Mouse (Mus musculus) left cerebral cortex, postnatal 10 days (tissue): ENCODE results near the gene Alpk1. TPM values are rescaled to one million over a fixed set of nuclear protein-coding genes. Genes with fewer than 3 reads are reported as not detected.

Experiments
- DNase-seq, 2 experiments: peaks; one replicate each; pipeline ENCODE4 v3.0.0; 2021 to 2022; ENCODE audit warnings: low spot score in 2 of 2, mixed read lengths in 1 of 2; ENCODE audit errors: extremely low spot score in 1 of 2
- intact Hi-C: fragments of 180-260 bp; cut with DNase I; formaldehyde crosslinking; loops from one replicate; pipeline ENCODE4 v1.15.1; 2025
- total RNA-seq, 2 experiments: library from RNA; stranded (reverse); gene quantifications; 2 replicates each; pipeline ENCODE4 v1.2.3; 2021

The Alpk1 gene
- total RNA-seq, 2 experiments from 2014 or later, result 3.9 to 5.9 TPM

DNA sequence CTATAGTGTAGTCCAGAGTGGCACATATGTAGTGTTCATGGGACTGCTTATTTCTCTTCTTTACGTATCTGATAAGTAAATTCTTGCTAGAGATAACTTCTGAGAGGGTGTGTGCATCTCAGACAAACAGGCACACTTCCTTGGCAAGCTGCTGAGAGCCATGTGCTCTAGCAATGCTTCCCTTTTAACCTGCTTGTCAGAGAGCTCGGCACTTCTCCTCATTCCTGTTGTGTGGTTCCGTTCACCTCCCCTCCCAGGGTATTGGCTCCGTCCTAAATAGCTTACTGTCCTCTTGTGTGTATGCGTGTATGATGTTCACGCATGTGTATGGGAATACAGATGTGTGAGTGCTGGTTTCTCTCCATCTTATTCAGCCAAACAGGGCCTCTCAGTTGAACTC, 23.9 kb downstream of the Alpk1 start:
- no peak for DNase-seq
- intact Hi-C loops, result loop anchor here (5.0 kb wide), 1 partner anchor 124 kb away; the partner anchor contains the start of gene Neurog2

DNA sequence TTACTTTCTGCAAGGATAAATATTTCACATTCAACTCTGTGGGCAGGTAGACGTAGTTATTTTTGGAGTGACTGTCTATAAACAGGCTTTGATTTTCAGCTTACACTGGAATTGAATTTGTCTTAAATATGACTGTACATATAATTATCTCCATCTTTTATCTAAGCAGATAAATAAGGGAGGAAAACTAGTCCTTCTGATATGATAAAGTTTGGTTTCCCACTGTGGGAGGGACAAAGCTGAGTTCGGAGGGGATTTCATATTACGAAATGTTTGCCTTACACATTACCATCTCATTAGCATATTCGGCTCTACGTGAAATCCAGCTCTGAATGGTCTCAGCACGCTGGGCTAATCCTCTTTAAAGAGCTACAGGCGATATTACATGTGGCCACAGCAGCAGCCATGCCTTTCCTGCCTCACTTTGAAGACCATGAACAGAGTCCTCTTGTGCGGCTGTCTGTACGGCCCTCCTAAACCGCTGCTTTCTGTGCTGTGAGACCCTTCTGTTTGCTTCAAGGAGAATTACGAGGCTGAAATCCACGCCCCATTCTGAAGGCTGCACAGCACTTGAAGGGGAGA, 30.3 kb downstream of the Alpk1 start:
- intact Hi-C loops, result no loop called here
- no peak for DNase-seq

DNA sequence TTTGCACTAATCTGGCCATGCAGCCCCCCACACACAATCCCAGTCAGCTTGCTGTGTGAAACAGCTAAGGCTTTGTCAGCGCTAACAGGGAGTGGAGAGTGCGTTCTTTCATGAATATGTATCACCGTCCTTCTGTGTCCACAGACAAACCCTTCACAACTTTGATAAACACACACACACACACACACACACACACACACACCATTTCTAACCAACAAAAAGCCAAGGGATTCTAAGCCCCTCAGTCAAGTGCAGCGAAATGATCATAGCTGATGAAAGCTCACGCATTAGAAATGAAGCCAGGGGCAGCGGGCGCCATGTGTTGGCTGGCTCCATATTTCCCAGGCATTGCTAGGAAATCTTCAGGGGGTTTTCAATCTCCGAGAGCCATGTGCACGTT, 31.1 kb downstream of the Alpk1 start:
- DNase-seq, result peak in 1 of 2 experiments; percentile 5
- intact Hi-C loops, result no loop called here

DNA sequence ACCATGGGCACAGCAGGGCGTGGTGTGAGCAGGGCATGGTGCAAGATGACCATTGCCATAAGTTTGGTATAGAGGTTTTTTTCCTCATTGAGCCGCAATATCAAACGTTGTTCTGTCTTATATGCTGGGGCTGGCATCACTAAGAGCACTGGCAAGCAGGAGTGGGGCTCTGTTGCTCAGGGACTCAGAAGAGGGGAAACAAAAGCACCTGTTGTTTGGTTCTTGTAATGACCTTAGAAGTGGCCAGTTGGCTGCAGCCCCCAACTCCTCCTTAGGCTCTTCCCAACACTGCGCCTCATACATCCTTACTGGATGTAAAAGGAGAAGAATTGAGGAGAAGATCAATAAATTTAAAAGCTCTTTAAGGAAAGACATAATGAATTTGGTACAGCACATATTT, 31.7 kb downstream of the Alpk1 start:
- DNase-seq, result no peak
- intact Hi-C loops, result no loop called here

DNA sequence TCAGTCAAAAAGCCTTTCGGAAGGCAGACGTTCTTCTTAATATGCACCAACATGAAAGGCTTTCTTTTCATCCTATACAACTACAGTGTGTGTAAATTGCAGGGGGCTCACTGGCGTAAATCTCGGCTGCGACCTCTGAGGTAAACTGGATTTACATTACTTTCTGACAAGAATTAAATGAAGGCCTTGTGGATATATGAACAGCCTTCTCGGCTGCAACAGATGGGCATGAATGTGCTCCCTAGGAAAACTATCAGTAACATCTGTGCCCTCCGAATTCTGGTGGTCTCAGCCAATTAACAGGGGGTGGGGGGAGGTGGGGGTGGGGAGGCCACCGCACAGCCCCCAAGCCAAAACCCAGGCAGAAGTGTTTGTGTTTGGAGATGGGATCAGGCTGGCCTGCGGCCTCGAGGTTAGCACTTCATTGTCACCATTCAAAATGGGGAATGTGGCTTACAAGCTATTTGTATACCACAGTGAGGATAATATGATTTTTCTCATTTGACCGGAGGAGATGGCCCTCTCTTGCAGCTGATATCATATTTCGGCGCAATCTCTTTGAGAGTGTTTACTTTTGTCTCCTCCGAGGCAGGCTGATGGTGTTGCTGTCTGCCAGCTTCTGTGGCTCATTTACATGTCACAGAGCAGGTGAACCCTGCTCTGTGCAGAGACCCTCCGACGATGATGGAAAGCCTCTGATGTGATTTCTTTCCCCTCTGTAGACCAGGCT, 34.3 kb downstream of the Alpk1 start:
- intact Hi-C loops, result no loop called here
- no peak for DNase-seq

DNA sequence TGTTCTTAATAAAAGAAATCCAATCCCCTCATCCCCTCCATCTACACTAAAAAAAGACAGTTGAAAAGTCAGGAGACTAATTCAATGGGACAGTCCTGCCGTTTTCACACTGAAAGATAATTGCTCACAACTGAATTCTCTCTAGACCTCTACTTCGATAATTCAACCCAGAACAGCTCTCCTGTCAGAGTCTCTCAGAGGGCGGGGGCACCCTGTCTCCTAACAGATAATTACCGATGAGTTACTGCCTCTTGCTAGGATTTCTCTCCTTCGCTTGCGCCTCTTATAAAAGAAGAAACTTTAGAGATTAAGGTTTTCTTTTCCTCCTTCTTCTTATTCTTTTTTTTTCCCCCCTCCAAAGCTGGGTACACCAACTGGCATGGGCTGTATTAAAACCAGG, 34.8 kb downstream of the Alpk1 start:
- no peak for DNase-seq
- intact Hi-C loops, result no loop called here

DNA sequence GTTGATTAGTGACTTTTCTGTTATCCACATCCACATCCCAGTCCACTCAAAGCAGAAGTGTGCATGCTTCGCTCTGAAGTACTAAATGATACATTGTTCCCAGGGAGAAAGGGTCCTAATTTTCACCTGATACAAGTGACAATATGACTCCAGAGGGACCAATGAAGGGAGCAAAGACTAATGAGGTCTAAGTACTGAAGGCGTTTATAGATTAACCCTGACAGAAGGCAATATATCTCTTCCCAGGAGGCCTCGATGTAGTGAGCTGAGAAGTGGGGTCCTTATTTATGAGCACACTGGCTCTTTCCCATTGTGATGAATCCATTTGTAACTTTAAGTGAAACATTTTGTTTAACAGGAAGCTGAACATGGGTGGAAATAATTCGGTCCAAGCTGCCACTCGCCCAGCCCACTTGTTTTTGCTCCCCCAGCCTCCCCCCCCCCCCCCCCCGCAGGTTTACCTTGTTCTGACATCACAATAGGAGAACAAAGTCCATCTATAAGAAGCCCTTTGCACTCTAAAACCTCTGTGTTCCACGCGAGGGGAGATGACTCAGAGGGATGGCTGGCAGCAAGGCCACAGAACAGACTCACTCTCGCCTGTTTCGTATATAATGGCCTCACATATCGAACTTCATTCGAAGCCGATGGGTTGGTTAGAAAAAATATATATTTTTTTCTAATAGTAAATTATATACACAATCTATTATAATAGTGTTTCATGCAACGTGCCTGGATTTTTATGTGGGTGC, 36.5 kb downstream of the Alpk1 start:
- no peak for DNase-seq
- intact Hi-C loops, result no loop called here

DNA sequence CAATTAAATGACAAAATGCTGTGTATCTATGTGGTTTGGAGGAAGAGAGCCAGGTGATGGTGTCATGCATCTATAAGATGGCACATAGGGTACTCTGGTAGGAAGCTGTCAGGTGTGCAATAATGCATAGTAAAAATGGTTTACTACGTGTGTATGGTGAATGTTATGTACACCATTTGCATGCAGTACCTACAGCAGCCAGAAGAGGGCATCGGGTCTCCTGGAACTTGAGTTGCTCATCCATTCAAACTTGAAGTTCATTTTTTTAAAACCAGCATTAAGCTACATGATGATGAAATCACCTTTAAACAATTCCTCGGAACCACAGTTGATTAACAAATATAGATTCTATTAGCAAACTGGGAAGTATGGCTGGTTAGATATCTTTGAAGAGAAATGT, 38.9 kb downstream of the Alpk1 start:
- intact Hi-C loops, result no loop called here
- no peak for DNase-seq

DNA sequence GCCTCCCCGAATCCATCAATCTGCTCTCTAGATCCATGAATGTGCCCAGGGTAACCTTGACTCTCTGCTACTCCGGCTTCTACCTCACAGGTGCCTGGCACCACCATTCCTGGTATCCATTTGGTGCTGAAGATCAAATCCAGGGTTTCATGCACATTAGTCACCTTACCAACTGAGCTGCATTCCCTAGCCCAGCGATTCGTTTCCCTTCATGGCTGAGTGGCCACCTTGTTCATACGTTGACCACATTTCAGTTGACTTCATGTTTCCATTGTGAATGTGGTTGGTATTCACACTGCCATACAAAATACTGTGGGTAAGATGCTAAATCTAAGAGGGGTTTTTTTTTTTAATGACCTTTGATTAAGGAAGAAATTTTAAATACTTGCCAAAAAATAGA, 42.5 kb downstream of the Alpk1 start:
- intact Hi-C loops, result no loop called here
- no peak for DNase-seq

DNA sequence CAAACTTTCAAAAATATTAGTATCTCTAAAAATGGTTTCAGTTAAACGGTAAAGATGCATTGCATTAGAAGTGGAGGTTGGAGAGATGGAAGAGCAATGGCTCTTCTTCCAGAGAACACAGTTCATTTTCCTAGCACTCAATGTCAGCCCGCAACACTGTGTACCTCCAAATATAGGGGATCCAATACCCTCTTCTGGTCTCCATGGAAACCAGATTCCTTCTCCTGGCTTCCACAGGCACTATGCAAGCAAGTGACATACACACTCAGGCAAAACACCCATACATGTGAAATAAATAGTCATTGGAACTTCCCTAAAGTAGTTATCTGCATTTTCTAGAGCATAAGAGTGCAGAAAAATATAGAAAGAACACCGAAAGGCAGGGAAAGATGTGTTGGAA, 44.9 kb downstream of the Alpk1 start:
- intact Hi-C loops, result no loop called here
- no peak for DNase-seq

DNA sequence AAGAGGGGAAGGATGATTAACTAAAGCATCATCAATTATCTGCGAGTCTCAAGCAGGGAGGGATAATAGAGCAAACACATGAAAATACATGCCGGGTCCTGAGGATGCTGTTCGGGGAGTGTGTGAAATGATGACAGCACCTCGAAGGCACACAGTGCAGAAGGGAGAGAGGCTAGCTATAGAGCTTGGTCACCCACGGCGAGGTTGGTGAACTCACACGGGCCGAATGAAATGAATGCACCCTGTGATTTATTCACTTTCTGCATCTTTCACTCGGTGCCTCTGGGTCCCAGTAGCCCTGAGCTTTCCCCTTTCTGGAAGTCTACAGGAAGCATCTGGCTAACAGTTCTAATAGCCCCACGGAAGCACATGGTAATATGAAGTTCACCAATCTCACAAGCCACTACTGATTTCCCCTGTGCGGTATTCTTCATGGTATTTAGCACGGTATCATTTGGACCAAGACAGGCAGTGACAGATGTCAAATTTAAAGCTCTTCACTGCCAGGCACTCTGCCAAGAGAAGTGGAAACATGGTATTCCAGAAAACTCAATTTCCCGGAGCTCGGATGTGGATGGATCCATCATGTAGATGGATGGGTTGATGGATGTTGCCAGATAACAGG, 50.7 kb downstream of the Alpk1 start:
- intact Hi-C loops, result no loop called here
- no peak for DNase-seq

DNA sequence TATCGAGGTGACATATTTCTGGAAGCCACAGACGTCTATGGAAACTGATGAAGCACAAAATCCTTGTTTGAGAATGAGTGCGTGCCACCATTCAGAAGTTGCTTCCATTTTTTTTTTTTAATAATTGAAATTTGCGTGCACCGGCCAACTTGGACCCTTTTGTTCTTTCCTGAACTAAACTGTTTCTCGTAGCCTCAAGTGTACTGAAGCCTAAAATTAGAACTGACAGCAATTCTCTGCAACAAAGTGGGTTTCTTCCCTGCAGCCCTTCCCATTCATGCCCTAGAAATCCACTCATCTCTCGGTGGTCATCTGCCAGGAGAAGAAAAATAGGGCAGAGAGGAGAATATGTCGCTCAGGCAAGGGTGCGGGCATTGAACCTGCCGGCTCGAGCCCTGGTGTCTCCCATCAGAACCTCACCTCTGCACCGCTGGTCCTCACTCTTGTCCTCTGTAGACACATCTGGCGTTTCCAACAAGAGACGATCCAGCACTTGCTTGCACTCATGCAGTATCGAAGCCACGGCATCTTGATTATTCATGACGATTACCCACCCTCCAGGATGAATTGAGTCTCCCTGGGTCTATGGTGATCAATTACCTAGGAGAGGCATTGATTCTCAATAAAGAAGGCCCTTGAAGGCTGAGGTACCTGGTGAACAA, 51.3 kb downstream of the Alpk1 start:
- intact Hi-C loops, result no loop called here
- DNase-seq, result no peak

DNA sequence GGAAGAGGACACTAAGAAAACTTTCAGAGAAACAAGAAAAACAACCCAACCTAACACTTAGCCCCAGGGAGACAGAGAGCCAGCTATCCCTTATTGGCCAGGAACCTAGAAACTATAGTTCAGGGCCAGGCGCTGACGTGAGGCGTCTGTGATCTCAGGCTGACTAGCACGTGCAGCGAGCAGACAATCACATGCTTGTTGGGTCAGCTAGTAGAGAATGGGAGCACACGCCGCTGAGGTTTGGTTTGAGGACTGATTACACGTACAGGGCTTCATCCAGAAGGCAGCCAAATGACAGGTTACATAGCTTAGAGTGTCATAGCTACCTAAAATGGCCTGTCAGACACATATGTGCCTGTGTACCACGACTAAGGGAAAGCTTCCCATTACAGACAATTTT, 52.3 kb downstream of the Alpk1 start:
- intact Hi-C loops, result no loop called here
- no peak for DNase-seq

DNA sequence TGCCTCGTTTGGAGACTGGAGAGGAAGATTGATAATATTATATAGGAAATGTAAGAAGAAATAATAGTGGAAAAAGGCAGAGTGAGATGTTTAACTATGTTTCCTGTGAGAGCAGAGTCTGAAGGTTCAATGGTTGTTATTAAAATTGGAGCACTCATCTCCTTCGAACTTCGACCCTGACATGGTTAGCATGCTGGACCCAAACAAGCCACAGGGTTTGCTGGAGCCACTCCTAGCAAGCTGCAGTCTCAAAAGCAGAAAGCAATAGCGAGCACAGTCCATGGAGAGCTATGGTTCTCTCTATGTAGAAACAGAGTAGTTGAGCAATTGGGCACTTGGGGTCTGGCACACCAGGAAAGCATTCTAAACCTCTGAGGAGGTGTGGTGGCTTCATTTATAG, 59.4 kb downstream of the Alpk1 start:
- intact Hi-C loops, result no loop called here

DNA sequence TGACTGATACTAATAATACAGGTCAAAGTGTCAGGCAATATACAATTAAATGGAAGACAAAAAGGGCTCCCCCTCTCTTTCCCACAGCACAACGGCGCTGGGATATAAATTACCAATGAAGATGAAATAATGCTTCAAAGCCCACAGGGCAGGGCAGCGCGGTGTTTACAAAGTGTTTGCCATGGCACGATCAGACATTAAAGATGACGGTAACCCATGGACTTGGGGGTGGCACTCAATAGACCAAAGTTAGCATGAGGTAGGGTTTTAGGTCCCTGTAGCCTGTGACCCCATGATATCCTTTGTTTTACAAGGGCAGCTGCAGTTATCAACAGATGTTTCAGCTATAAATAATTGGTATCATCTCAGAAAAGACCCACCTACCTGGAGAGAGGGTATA, 60.3 kb downstream of the Alpk1 start:
- intact Hi-C loops, result no loop called here
- DNase-seq, result no peak

More for the DNA sequence above, 59.4 kb downstream of the Alpk1 start:
- DNase-seq, result no peak

DNA sequence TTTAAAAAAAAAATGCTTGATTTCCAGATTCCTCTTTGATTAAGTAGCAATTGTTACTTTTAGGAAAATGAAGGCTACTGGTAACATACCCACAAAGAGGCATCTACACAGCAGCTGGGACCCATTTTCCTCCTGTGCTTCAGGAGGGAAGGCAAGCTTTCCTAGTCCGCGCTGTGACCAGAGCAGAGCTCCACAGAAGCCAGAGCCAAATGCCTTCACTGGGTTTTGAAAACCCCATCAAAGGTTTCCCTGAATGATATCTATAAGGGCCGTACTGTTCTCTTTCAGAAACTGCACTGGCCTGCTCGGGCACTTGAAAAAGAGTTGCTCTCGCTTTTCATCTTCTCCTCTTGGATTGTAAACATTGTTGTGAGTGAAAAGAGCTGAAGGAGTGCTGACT, 60.7 kb downstream of the Alpk1 start:
- intact Hi-C loops, result no loop called here
- no peak for DNase-seq

DNA sequence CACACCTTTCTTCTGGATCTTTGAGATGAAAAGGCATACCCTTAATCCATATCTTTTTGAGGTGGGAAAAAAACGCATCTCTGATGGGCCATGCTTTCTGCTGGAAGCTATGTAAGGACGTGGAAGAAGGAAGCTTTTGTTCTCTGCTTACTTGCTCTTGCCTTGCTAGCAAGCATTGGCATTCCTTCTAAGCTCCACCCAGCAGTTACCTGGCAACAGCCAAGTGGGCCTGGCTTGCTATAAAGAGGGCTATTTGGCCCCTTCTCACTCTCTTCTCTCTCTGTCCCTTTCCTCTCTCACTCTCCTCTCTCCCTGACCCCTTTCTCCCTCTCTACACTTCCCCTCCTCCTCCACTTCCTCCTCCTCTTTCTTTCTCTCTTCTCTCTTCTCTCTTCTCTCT, 63.6 kb downstream of the Alpk1 start:
- no peak for DNase-seq
- intact Hi-C loops, result no loop called here

DNA sequence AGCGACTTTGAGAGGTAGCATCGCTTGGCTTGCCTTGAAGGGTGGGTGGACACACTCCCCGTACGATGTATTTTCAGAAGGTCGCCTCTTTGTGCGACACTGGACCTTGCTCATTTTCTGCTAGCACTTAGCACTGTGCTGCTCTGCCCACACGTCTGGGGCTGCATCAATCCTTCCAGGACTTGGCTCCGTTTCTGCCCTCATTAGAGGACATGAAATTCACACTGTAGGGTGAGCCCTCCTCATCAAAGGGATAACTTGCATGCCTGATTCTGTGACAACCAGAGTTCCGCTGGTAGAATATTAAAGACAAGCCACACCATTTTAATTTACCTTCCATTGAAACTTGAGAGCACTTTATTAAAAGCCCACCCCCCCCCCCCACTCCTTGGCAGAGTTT, 67.2 kb downstream of the Alpk1 start:
- intact Hi-C loops, result no loop called here
- no peak for DNase-seq

DNA sequence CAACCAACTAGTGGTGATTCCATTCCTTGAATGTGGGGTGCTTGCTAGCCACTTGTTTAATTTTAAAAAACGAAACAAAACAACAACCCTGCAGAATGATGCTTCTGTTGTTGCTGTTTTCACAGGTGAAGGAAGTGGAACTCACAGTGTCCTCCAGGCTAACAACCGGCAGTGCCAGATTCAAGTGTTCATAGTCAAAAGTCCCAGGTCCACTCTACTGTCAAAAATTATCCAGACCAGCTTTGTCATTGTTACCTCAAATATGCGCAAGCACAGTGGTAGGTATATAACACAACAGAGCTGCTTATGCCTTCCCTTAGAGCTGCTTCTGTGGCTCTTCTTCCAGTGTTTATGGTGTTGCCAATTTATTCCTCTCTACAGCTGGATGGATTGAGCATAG, 68.8 kb downstream of the Alpk1 start:
- intact Hi-C loops, result no loop called here
- DNase-seq, result no peak
